Mouse (Mus musculus) urinary bladder, adult 2 months (tissue): Measurements from ENCODE around the gene Nup155. TPM values are rescaled to one million over a fixed set of nuclear protein-coding genes. Genes with fewer than 3 reads are reported as not detected.
"Not testable (repeated sequence)": the region's sequence is repeated elsewhere in the genome, so short reads cannot be mapped to it uniquely, and the experiment has no call there.

ENCODE experiments used
- DNase-seq: peaks from one replicate; pipeline ENCODE4 v3.0.0; 2022; ENCODE audit warnings: low spot score
- polyA plus RNA-seq: library from polyadenylated mRNA; depleted of rRNA; stranded (reverse); fragments of >200 nt; gene quantifications from 2 replicates; pipeline ENCODE4 v1.2.3, GENCODE M21; 2012; rRNA removed

The Nup155 gene
- polyA plus RNA-seq: 11.2 and 12.5 TPM in 2 replicates

- peak; percentile 75 for DNase-seq
Observed at GRCm38 (mm10) chr15:8108966-8109743, at the start of gene Nup155. Nup155 (plus strand) TSS chr15:8109273.

DNA sequence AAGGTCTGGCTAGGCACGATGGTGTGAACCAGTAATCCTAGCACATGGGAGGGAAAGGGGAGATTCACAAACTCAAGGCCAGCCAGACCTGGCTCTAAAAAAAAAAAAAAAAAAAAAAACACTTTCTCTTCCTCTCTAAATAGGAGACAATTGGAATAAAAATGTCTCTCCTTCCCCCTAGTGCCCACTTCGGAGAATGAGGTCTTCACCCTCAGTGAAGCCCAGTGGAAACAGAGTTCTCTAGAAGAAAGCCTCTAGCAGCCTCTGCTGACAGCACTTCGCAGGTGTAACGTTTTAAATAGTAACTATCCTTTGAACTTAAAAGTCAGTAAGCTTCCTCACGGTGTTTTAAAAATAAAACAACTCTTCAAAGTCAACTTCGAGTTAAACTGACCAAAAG lies 43.9 kb upstream of the Nup155 start:
- DNase-seq: no peak

DNA sequence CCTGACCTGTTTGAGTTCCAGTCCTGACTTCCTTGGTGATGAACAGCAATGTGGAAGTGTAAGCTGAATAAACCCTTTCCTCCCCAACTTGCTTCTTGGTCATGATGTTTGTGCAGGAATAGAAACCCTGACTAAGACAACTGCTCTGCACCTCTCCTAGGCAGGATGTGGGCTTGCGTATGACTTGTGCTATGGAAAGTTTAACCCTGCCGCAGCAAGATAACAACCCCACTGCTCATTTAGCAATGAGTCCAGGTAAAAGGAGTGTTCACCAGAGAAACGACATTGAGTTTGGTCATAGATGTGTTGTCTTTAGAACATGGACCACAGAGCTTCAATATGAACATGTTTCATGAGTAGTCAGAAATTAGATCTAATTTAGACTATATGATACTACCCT lies 35.9 kb upstream of the Nup155 start:
- not testable (repeated sequence) for DNase-seq

- no peak for DNase-seq
Observed at GRCm38 (mm10) chr15:8082139-8082538, 26.9 kb upstream of the Nup155 start.

DNA sequence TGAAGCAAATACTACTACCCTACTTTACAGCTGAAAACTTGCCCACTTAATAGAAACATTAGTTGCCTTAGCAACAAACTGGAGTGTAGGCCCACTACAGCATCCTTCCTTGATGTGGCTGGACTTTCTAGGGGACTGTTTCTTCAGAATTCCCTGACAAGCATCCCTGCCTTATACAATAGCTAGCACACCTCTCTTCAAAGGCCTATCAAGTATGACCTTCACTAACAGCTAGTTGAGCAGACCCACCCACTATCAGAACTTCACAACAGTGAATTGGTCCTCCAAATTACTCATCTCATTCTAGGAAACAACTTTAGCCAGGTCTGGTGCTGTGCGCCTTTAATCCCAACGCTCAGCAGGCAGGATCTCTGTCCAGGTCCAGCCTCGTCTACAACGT lies 21.8 kb upstream of the Nup155 start:
- DNase-seq: no peak

- DNase-seq: no peak
Observed at GRCm38 (mm10) chr15:8088715-8089114, 20.4 kb upstream of the Nup155 start.

- DNase-seq: no peak
Observed at GRCm38 (mm10) chr15:8090685-8091084, 18.4 kb upstream of the Nup155 start.

GRCm38 (mm10) chr15:8092668-8093067 lies 16.4 kb upstream of the Nup155 start:
- DNase-seq: not testable (repeated sequence)

- no peak for DNase-seq
Observed at GRCm38 (mm10) chr15:8097853-8098252, 11.2 kb upstream of the Nup155 start.

- peak; percentile 98 for DNase-seq
Observed at GRCm38 (mm10) chr15:8098774-8099749, 10.0 kb upstream of the Nup155 start, which contains the start of gene Wdr70. Wdr70 (minus strand) TSS chr15:8099209.

- DNase-seq: not testable (repeated sequence)
Observed at GRCm38 (mm10) chr15:8101975-8102542, 7.0 kb upstream of the Nup155 start.

GRCm38 (mm10) chr15:8108360-8108965 lies 610 bp upstream of the Nup155 start:
- DNase-seq: no peak

GRCm38 (mm10) chr15:8109782-8110181 lies 709 bp downstream of the Nup155 start:
- DNase-seq: no peak

DNA sequence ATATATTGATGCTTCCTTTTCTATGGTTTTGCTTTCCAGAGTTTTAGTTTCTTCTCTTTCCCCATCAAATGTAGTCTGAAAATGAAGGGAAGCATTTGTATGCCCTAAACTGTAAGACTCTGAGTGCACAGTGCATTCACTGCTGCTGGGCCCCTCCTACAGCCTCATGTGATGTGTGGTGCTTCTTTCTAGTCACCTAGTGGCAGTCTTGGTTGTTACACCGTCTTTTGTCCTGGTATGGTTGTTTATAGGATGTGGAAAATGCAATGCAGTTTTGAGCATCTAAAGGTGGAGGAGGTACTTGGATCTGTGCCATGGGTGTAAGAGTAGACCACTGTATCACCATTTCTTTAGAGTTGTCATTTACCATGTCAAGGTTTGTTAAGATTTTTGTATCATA lies 20.2 kb downstream of the Nup155 start:
- DNase-seq: no peak

DNA sequence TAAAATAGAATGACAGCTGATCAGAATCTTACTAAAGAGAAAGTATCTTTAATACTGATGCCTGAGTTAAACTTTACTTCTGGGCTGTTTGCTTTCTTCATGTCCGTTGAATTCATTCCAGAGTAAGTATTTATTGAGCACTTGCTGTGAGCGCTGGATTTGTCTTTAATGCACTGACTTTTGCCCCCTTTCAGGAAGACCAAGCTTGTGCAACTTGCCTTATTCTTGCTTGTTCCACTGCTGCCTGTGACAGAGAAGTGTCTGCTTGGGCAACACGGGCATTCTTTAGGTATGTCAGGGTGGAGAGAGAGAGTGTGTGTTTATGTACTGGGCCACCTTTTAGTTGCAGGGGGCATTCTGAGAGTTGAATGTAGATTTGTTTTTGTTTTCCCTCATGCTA lies 22.2 kb downstream of the Nup155 start:
- no peak for DNase-seq

DNA sequence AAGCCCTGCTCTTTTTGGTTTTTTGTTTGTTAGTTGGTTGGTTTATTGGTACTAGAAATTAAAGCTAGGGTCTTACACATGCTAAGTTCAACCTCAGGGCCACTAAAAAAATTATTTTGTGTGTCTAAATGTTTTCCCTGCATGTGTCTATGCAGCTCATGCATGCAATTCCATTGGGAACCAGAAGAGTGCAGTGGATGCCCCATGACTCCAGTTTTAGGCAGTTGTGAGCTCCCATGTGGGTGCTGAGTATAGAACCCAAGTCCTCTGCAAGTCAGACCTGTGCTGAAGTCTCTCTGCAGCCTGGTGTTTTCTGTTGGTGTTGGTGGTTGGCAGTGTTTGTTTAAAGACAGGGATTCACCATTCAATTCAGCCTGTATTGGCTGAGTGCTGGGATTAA lies 22.7 kb downstream of the Nup155 start:
- no peak for DNase-seq

GRCm38 (mm10) chr15:8135606-8136005 lies 26.5 kb downstream of the Nup155 start:
- no peak for DNase-seq

DNA sequence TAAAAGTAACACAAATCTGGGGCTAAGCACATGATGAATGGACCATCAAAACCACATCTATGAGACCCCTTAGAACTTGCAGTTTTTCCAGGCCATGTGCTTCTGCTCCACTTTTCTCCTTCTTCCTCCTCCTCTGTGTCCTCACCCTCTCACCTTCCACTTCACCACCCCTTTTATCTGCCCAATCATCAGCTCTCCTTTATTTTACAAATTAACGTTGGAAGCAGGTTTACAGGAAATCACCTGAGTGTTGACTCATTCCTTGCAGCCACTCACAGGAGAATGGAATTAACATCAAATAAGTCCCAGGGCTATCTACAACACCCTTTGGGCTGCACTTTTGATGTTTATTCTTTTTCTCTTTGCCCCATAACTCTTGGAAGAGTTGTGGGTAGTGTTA lies 52.8 kb downstream of the Nup155 start:
- DNase-seq: no peak

- peak; percentile 94 for DNase-seq
Observed at GRCm38 (mm10) chr15:8168591-8169265, 59.7 kb downstream of the Nup155 start, which contains the start of gene Cplane1. Cplane1 (plus strand) TSS chr15:8169106.

GRCm38 (mm10) chr15:8169266-8169746 lies 60.2 kb downstream of the Nup155 start:
- DNase-seq: no peak

DNA sequence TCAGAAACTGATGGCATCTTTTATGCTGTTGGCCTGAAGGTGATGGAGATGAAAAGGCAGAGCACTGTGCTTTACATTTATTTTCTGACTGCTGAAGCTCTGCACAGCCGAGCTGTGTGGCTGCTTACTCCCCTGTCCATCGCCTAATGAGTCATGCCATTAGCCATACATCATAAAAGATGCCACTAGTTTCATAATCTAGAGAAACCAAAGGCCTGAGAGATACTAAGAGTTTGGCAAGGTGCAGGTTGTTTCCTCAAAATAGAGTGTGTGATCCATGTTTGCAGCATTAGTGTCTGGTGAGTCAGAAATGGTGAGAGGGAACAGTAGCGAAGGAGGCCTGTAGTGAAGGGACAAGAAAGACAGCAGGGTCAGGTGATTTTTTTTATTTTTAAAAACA lies 80.5 kb downstream of the Nup155 start:
- DNase-seq: no peak
